Mouse (Mus musculus) mouse trophoblast stem cell (cell line): ENCODE results near the gene Fbp2.

ENCODE experiments used
- in situ Hi-C, 2 experiments: fragments of 300-500 bp; cut with MseI, MboI; formaldehyde crosslinking; loops; 2 replicates in 1 of 2; 3 replicates in 1 of 2; pipeline ENCODE4 v1.15.1; 2025

Gene Fbp2

DNA sequence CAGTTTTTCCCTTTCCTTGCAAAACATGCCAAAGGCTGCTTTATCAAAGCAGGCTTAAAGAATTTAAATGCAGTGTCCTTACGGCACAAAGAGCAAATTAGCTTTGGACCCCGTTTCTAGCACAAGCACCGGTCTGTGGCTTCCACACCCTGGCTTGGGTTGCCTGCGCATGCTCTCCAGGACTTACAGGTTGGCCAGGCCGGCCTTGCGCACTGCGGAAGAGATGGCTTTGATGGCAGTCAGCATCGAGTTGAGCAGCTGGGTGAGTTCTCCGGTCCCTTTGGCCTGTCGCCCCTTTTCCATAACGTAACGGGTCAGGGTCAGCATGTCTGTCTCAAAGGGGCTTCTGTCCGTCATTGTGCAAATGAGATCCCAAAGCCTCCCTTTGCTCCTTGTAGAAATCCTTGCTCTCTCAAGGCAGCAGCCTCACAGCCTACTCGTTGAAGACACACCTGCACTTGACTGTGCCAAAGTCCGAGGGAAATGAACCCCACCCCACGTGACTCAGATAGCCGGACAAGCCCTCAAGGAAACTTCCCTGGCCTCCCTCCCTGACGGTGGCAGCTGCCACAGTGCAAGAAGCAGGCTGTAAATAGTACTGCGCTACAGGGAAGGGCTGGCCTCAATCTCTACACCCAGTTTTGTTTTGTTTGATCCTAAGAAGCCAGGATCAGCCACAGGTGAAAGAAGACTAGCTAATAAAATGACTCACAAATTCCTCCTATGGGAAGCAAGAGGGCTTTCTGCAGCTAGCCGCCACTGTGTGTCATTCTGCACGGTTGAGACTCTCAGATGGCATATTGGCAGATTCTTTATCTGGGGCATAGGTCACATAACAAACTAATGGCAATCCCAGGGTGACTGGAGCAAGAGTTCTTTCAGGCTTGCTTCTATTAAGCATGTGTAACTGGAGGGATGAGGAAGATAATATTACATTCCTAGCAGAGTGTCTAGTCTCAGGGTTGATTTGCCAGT lies at the start of gene Fbp2:
Gene Fbp2 (minus strand): TSS at position 482 of the 975 bp plus-strand sequence.
- in situ Hi-C loops, result loop anchor here (10.0 to 25.0 kb wide), 3 partner anchors 221 to 396 kb away; partner anchors contain the start of genes 6720489N17Rik (in 1 of the 2) and Gm49359 (in 1 of the 2)

DNA sequence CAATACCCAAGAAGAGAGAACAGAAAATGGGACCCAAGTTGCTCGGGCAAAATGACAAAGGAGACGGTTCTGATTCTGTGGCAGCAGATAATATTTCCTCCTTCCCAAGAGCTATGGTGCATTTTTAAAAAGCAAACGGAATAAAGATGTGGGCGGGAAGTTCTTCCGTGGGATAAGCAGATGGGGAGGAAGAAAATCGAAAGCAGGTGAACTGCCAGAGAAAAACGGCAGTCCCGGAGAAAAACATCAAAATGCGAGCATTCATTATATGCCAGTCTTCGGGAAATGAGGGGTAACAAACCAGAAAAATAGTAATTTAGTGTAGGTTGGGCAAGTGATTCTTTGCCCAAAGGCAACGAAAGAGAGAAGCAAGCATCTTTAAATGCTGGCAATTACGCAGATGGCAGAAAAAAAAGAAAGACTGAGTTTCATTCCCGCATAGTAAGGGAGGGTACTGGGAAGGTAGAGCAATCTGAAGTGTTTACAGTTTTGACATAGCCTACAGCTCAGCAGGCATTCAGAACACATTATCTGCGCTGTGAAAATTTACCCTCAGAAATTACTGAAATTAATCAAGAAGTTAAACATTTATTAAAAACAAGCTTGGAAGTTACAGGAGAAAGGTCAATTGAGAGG lies 49.4 kb upstream of the Fbp2 start:
- in situ Hi-C loops, result no loop called here

DNA sequence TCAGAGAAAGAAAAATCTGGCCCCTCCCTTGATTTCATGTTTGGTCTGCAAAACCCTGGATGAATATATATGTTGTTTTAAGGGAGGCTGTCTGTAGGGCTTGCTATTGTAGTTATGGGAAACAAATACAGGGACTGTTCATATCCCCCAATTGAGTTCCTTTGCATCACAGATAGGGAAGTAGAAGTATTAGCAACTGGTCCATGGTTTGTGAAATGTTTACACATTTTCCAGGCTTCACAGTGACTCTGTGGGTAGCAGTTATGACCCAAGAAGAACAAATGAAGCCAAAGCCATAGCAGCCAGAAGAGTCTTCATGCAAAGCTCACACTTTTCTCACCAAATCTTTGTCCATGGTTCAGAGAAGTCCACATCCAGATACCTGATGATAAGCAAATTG lies 42.9 kb upstream of the Fbp2 start:
- in situ Hi-C loops, result no loop called here

DNA sequence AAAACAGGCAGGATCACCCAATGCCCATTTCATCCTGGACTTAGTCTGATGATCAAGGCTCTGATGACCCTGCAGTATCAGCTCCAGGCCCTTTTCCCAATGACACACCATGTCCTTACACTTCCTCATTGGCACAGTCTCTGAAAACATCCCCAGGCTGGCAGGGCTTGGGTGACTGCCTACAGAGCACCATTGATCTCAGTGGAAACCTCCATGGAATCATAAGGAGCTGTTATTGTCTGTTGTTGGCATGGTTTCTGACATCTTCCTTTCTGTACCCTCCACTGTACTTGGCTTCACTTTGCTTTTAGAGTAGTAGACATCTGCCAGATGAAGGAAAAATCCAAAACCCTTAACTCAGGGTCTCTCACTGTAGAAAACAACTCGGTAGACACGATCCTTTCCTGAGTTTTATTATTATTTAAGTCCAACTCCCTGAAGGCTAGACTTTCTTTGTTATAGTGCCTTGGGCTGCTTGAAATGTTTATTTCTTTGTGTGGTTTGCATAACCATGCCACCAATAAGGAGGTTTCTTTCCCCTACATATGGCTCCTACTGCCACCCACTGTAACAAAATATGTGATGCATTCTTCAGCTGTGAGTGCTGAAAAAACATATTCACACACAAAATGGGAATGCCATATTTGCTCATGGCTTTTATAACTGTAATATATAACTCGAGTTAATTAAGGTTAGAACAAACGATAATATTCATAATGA lies 39.9 kb upstream of the Fbp2 start:
- in situ Hi-C loops, result no loop called here

- in situ Hi-C loops, result no loop called here
Measured at GRCm38 (mm10) chr13:62893044-62893842, 35.0 kb upstream of the Fbp2 start.

DNA sequence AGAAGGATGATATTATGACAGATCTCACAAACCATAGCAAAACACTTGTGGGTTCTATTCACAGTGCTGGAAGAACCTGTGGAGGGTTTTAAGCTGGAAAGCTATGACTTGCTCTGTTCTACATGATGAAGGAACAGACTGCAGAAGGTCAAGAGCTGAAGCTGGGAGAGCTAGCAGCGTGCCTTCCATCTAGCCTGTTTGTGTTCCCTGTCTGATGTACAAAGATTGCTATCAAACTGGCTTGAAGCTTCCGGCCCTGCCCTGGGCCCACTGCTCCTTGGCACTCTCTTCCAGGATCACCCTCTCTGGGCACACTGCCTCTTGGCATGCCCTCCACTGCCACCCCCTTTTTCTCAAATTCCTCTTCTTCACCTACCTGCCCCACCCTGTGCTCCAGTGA lies 31.1 kb upstream of the Fbp2 start:
- in situ Hi-C loops, result no loop called here

DNA sequence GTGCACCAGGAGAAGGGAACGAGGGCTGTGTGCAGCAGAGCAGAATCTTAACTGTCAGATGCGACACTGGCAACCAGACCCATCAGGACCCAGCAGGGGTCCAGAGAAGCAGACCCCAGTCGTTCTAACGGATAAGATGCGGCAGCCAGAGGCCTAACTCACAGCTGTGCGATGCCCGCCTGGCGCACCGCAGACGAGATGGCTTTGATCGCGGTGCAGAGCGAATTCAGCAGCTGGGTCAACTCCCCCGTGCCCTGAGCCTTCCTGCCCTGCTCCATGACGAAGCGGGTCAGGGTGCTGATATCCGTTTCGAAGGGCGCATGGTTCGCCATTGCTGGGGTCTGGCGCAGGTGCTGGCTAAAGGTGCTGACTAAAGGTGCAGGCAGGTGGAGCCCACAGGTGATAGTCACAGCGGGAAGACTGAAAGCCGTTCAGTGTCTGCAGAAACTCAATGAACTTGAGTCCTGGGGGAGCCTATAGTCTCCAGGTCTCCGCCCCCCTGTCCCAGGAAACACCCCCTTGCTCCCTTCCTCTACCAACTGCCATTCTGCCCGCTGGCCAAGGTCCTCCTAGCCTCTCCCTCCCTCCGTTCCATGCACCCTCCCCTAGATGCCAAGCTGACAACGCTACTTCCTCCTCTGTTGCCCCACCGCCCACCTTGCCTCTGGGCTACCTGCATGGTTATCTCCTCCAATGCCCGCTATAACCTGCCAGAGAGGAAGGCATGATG lies 29.7 kb upstream of the Fbp2 start, which contains the start of gene Fbp1:
Gene Fbp1 (minus strand): TSS at position 571 of the 730 bp plus-strand sequence.
- in situ Hi-C loops, result no loop called here

- in situ Hi-C loops, result no loop called here
Measured at GRCm38 (mm10) chr13:62884536-62884935, 26.3 kb upstream of the Fbp2 start.

GRCm38 (mm10) chr13:62883925-62884324 lies 25.7 kb upstream of the Fbp2 start:
- in situ Hi-C loops, result no loop called here

DNA sequence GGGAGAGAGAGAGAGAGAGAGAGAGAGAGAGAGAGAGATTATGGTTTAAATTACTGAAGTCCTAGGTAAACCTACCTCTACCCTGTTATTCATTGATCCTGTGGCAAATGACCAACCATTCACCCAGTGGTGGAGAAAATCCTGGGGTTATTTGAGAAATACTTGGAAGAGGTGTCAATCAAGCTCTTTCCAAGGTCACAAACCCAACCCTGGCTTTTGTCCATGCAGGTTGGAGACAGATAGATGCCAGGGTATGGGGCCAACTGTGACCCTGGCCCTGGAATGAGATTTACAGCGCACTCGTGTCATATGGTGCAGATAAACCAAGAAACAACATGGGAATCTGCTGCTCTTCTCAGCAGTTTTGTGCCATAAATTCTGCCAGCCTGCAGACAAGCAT lies 25.2 kb upstream of the Fbp2 start:
- in situ Hi-C loops, result no loop called here

DNA sequence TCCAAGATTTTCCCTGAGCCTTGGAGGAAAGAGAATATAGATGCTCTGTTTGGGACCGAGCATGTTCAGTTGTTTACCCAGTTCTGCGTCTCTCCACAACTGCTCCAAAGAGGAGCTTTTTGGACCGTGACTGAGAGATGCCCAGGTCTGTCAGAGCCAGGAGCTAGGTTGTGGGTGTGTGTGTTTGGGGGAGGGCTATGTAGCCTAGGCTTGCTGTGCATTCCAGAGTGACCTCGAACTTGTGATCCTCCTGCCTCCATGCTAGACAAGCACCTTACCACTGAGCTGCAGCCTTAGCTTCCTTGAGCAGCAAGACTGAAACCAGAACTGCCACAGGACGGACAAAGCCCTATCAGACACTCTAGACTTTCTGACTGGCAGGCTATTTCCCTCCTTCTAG lies 24.6 kb upstream of the Fbp2 start:
- in situ Hi-C loops, result no loop called here

DNA sequence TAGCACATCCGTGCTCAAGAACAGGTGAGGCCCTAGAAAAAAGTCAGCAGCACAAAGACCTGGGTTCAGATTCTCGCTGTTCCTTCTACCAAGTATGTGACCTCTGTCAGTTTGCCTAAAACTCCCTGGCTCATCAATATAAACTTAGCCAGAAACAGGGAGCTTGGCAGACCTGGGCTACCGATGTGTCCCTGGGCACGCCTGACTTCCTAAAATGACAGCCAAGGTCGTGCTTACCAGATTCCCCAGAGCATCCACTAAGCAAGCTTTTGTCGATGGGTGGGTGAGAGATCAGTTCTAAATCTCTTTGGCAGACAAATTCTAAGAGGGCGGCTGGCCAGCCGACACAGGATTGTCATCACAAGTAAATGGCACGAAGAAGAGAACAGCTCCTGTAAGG lies 23.1 kb upstream of the Fbp2 start:
- in situ Hi-C loops, result no loop called here

GRCm38 (mm10) chr13:62879831-62880615 lies 21.8 kb upstream of the Fbp2 start:
- in situ Hi-C loops, result no loop called here

DNA sequence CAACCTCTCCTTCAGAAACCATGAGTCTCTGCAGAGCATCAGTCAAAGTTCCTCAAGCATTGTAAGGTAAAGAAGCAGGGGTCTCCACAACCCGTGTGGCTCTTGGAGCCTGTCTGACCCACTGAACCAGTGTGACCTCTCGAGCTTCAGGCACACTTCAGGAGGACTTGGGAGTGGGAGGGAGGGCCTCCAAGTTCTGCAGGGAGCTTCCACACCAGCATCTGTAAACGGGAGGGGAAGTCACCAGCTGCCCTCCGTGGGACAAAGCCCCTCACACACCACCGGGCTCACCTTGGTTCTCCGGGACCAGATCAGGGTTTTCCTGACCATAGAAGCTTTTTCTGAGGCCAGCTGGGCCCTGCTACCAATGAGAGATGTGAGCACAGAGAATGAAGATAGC lies 21.2 kb upstream of the Fbp2 start:
- in situ Hi-C loops, result no loop called here

DNA sequence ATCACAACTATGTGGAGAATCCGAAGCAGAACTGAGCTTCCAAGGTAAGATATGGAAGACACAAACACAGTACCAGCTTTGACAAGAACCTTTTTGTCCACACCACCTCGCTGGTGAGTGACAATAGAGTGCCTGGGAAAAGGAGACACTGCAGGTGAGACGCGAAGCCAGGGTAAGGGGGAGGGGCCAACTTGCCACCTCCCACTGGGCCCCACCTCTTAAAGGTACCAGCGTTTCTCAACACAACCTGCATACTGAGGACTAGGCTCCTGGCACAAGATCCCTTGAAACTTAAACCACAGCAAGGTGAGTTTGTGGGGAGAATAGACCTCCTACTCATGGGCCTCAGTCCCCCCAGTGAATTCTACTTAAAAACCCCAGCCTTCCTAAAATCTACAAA lies 19.0 kb upstream of the Fbp2 start:
- in situ Hi-C loops, result no loop called here

DNA sequence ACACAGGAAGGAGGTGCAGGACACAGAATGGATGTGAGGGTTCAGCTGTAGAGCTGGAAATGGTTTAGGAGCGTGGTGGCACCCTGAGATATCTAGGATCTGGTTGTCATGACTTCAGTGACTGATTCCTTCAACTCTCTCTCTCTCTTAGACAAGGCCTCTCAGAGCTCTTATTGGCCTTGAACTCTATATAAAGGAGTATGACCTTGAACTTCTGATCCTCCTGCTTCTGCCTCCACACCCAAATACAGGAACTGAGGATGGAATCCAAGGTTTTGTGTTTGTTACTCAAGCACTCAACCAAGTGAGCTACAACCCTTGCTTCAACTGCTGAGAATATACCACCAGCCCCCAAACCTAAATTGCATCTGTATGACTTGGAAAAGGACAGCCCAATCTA lies 17.9 kb upstream of the Fbp2 start:
- in situ Hi-C loops, result no loop called here

- in situ Hi-C loops, result loop anchor here (25.0 kb wide), 2 partner anchors 235 to 410 kb away; partner anchors contain the start of gene Gm49359 (in 1 of the 2)
Measured at GRCm38 (mm10) chr13:62872252-62872651, 14.0 kb upstream of the Fbp2 start.

GRCm38 (mm10) chr13:62870605-62871004 lies 12.4 kb upstream of the Fbp2 start:
- in situ Hi-C loops, result loop anchor here (25.0 kb wide), 2 partner anchors 233 to 408 kb away; partner anchors contain the start of gene Gm49359 (in 1 of the 2)

GRCm38 (mm10) chr13:62866817-62867216 lies 8.6 kb upstream of the Fbp2 start:
- in situ Hi-C loops, result loop anchor here (25.0 kb wide), 2 partner anchors 230 to 405 kb away; partner anchors contain the start of gene Gm49359 (in 1 of the 2)
